Mouse (Mus musculus) testis, adult 10 weeks (tissue): ENCODE measurements around the gene Ccnj. TPM values are rescaled to one million over a fixed set of nuclear protein-coding genes. Genes with fewer than 3 reads are reported as not detected.

ENCODE experiments used
- polyA plus RNA-seq: library from polyadenylated mRNA; stranded (reverse); fragments of 350-450 nt; fragmentation: Illumina TruSeq; extraction: RNeasy Lipid Tissue Mini Kit (QIAGEN cat#74804); gene quantifications from one replicate; pipeline ENCODE4 v1.2.3, GENCODE M21; 2014; ENCODE audit warnings: low read depth, low replicate concordance

Gene Ccnj
- polyA plus RNA-seq = 2.3 TPM

GRCm38 (mm10) chr19:40830703-40831415 lies at the start of gene Ccnj:
Ccnj (plus strand) TSS chr19:40831279.

GRCm38 (mm10) chr19:40894519-40895392 lies 63.7 kb downstream of the Ccnj start, which contains the start of gene Zfp518a:
Zfp518a (plus strand) TSS chr19:40894705.

Other genes starting within 250 kb of the Ccnj start
- 0.87 TPM for gene Aldh18a1, start 242.8 kb upstream of the Ccnj start, polyA plus RNA-seq
- 10.8 TPM for gene Tctn3, start 219.0 kb upstream of the Ccnj start, polyA plus RNA-seq
- gene Entpd1, start 218.9 kb upstream of the Ccnj start, polyA plus RNA-seq = 27.3 TPM
- gene Cc2d2b, start 82.5 kb upstream of the Ccnj start, polyA plus RNA-seq = 57.5 TPM
- 56.0 TPM for gene Zfp518a, start 63.4 kb downstream of the Ccnj start, polyA plus RNA-seq
- gene Blnk, start 163.3 kb downstream of the Ccnj start, polyA plus RNA-seq = 1.1 TPM
- 0.66 TPM for gene Dntt, start 198.0 kb downstream of the Ccnj start, polyA plus RNA-seq
- not detected for gene Opalin, start 245.8 kb downstream of the Ccnj start, polyA plus RNA-seq